Mouse (Mus musculus): ENCODE results near the gene Espn.

- TF ChIP-seq CTCF (IDR thresholded peaks at IDR 0.05; ENCODE audit: low read depth, low read length) (no peak), POLR2A (IDR thresholded peaks at IDR 0.05; ENCODE audit: borderline replicate concordance, low read depth, low read length) (no peak)
Observed at GRCm38 (mm10) chr4:152130771-152131653, 21.2 kb downstream of the Espn start.

All from bone marrow macrophage, adult 2 months (primary cell).